ENCODE assay signal across 15 mouse cellular contexts in the genomic region with DNA sequence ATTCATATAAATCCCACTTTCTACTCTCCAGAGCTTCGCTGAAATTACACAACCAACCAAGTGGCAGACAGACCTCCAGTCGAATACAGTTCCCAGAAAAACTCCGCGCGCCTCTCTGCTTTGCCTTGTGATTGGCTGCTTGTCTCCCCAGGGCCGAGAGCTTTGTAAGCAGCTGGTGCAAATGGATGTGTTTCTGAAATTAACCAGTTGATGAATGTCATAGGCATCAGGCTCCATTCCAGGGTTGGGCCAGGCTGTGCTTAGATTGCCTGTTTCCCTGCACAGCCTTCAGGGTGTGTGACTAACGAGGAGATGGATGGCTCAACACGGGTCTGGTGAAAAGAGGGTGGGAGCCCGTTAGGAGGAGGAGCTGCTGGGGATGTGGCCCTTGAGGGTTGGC. TPM values are rescaled to one million over a fixed set of nuclear protein-coding genes. Genes with fewer than 3 reads are reported as not detected.
A peak's percentile ranks its signal among the peaks of the same experiment; 100 is the strongest.
DNase-seq lines count a peak whose midpoint lies in the region; ATAC-seq and TF ChIP-seq lines count a peak whose summit lies in the region.
"Had no signal": no experiment of that assay in that cellular context is flagged by ENCODE, and none has a peak within 500 bp of the region (broad histone marks: within the 10 kb centered on the region; RNA-seq: fewer than 3 reads in every experiment).

No protein-coding gene starts in this region.

- TF ChIP-seq CTCF in lung, postnatal 0 days (IDR thresholded peaks at IDR 0.05), result no peak
- TF ChIP-seq CTCF in lung, adult 2 months (IDR thresholded peaks at IDR 0.05; ENCODE audit: insufficient read depth, low read length), result no peak

- no peaks in the 10 kb centered on the region for H3K9me3 ChIP-seq in lung, postnatal 0 days (ENCODE audit: low read length)
- no peaks in the 10 kb centered on the region for H3K9me3 ChIP-seq in hindbrain, embryonic 12.5 days (replicated peaks)
- H3K9me3 ChIP-seq in neural tube, embryonic 12.5 days, result no peaks in the 10 kb centered on the region
- H3K9me3 ChIP-seq: G1E; heart, embryonic 15.5 days had no signal

- no peaks in the 10 kb centered on the region for H3K27me3 ChIP-seq in lung, postnatal 0 days (replicated peaks; ENCODE audit: insufficient read depth, low read length)
- 0 out of 2 replicates have a peak, but pooled peaks cover 3% of the 10 kb centered on the region for H3K27me3 ChIP-seq in hindbrain, embryonic 12.5 days
- H3K27me3 ChIP-seq in neural tube, embryonic 12.5 days (replicated peaks), result no peaks in the 10 kb centered on the region
- H3K27me3 ChIP-seq: heart, embryonic 15.5 days had no signal

- H3K27ac ChIP-seq in lung, postnatal 0 days (ENCODE audit: low read length), result no peak overlapping the region
- no peak overlapping the region for H3K27ac ChIP-seq in hindbrain, embryonic 12.5 days
- no peak overlapping the region for H3K27ac ChIP-seq in neural tube, embryonic 12.5 days
- H3K27ac ChIP-seq: heart, embryonic 15.5 days had no signal

- no peaks in the 10 kb centered on the region for H3K36me3 ChIP-seq in lung, postnatal 0 days (ENCODE audit: insufficient read depth, low read length)
- H3K36me3 ChIP-seq in hindbrain, embryonic 12.5 days, result no peaks in the 10 kb centered on the region
- no peaks in the 10 kb centered on the region for H3K36me3 ChIP-seq in neural tube, embryonic 12.5 days
- H3K36me3 ChIP-seq: G1E; heart, embryonic 15.5 days had no signal

- H3K4me3 ChIP-seq in lung, postnatal 0 days (ENCODE audit: low read depth, low read length), result no peak overlapping the region
- no peak overlapping the region for H3K4me3 ChIP-seq in lung, adult 2 months (replicated peaks; ENCODE audit: extremely low read depth, low read depth, low read length)
- no peak overlapping the region for H3K4me3 ChIP-seq in hindbrain, embryonic 12.5 days
- no peak overlapping the region for H3K4me3 ChIP-seq in neural tube, embryonic 12.5 days
- H3K4me3 ChIP-seq: heart, embryonic 15.5 days had no signal

- ATAC-seq in lung, postnatal 0 days, result peak; percentile 22; the same call in 1 of the 2 replicates
- ATAC-seq in hindbrain, embryonic 12.5 days (ENCODE audit: low FRiP score), result peak; percentile 74
- peak; percentile 54 for ATAC-seq in neural tube, embryonic 12.5 days (ENCODE audit: low FRiP score, low read depth)
- ATAC-seq: activated CD4-positive, CD25-positive, alpha-beta regulatory T cell, adult 4 months; intestine, embryonic 16.5 days had no signal

- DNase-seq in embryo, embryonic 11 days, result peak; percentile 46
- no peak for DNase-seq in embryo, embryonic 10 days (ENCODE audit: low spot score)
- DNase-seq in lung, postnatal 0 days (ENCODE audit: low spot score), result peak; percentile 20
- no peak for DNase-seq in lung, adult 2 months
- no peak for DNase-seq in heart, adult 11 months
- no peak for DNase-seq in testis, postnatal 14 days (ENCODE audit: low spot score)
- DNase-seq: B cell, adult 2 months; cerebellum, postnatal 36 days; gastrocnemius, postnatal 36 days had no signal

- H3K4me2 ChIP-seq in lung, postnatal 0 days (replicated peaks; ENCODE audit: low read depth, low read length), result no peak overlapping the region
- no peak overlapping the region for H3K4me2 ChIP-seq in hindbrain, embryonic 12.5 days (replicated peaks)
- H3K4me2 ChIP-seq in neural tube, embryonic 12.5 days (replicated peaks), result peak overlapping the region; percentile 22; the same call in 1 of the 2 replicates
- H3K4me2 ChIP-seq: heart, embryonic 15.5 days had no signal

- no peak for TF ChIP-seq POLR2A in lung, adult 2 months (IDR thresholded peaks at IDR 0.05; ENCODE audit: borderline replicate concordance, extremely low read depth, low read depth, low read length)

- no peak overlapping the region for H3K9ac ChIP-seq in lung, postnatal 0 days (replicated peaks; ENCODE audit: low read depth)
- H3K9ac ChIP-seq in hindbrain, embryonic 12.5 days, result no peak overlapping the region
- H3K9ac ChIP-seq in neural tube, embryonic 12.5 days, result no peak overlapping the region
- H3K9ac ChIP-seq: heart, embryonic 15.5 days had no signal

- WGBS in lung, postnatal 0 days, result 45% methylated on average over 9 of the region's 9 CpGs
- 52% methylated on average over 9 of the region's 9 CpGs for WGBS in lung, adult 2 months
- 36% methylated on average over 9 of the region's 9 CpGs for WGBS in hindbrain, embryonic 12.5 days
- WGBS in neural tube, embryonic 12.5 days, result 32% methylated on average over 9 of the region's 9 CpGs

- no peaks in the 10 kb centered on the region for H3K4me1 ChIP-seq in lung, postnatal 0 days (ENCODE audit: insufficient read depth, low read depth, low read length)
- no peaks in the 10 kb centered on the region for H3K4me1 ChIP-seq in lung, adult 2 months (ENCODE audit: control insufficient read depth, insufficient read depth, low read length)
- peaks cover 21% of the 10 kb centered on the region for H3K4me1 ChIP-seq in hindbrain, embryonic 12.5 days
- peaks cover 13% of the 10 kb centered on the region for H3K4me1 ChIP-seq in neural tube, embryonic 12.5 days

- no peak for TF ChIP-seq EP300 in lung, postnatal 0 days (IDR thresholded peaks at IDR 0.05)

RNA-seq across cellular contexts. Expression of a gene that starts 36.9 kb away (rescaled TPM):
- polyA plus RNA-seq in lung, postnatal 0 days (2015; fragmentation: Nextera tagmentation; extraction: Ambion mirVana), result 26.6 and 27.1 TPM in 2 replicates
- 11.5 and 15.4 TPM in 2 replicates for polyA plus RNA-seq in lung, adult 2 months (2012; rRNA removed)
- 72.8 and 82.3 TPM in 2 replicates for polyA plus RNA-seq in hindbrain, embryonic 12.5 days (2016; fragmentation: Nextera tagmentation; extraction: Ambion mirVana)
- polyA plus RNA-seq in neural tube, embryonic 12.5 days (2016; fragmentation: Nextera tagmentation; extraction: Ambion mirVana), result 60.9 and 72.2 TPM in 2 replicates

Comparison
In these comparisons a context has a peak if more than half of its experiments do, and no peak if none do; other contexts are left out.
1. DNase-seq: peak in embryo, embryonic 11 days (single experiment) and lung, postnatal 0 days (single experiment); none in embryo, embryonic 10 days (single experiment), lung, adult 2 months (single experiment), heart, adult 11 months (single experiment) and testis, postnatal 14 days (single experiment).
2. ATAC-seq: peak in every context shown above with its lines; median percentile 74 in hindbrain, embryonic 12.5 days; 54 in neural tube, embryonic 12.5 days; 22 in lung, postnatal 0 days.